Mouse (Mus musculus): ENCODE data around the gene Wdr95. TPM values are rescaled to one million over a fixed set of nuclear protein-coding genes. Genes with fewer than 3 reads are reported as not detected.

The Wdr95 gene
- total RNA-seq, 2 experiments from 2014 or later = 0.14 TPM; not detected in 1

DNA sequence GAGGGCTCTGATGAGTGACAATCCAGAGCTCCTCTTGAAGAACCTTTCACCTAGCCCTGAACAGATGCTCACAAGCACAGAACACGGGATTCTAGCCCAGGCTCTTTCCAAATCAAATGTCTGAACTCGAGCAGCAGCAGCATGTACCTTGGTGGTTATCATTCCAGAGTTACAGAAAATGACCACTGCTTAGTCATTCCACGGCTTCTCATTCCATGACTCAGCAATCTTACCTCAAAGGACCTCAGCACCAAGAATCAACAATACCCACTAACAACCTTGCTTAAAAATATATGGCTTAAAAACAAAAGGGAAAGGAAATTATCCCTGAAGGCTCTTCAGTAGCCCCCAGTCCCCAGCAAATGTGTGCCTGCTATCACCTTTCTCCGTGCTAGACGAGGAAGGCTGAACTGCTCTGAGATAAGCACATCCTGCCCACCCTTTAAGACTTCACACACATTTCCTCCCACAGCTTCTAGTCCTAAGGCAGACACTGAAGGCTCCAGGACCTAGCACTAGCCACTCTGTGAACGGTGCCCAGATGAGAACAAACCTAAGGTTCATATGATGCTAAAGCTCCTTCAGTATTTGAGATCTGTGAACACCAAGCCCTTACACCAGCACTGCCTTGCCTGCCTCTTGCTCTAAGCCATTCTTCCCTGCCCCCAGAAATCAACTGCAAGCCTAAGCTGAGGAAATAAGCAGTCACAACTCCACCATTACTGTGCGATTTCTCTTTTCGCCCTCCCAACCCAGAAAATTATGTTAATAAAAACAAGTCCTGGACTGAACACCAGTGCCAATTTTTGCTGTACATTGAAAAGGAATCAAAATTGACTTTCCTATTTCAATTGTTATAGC, 95.6 kb downstream of the Wdr95 start:
- DNase-seq = no peak

- no peak for DNase-seq
Measured at GRCm38 (mm10) chr5:149625547-149625946, 97.1 kb downstream of the Wdr95 start.

DNA sequence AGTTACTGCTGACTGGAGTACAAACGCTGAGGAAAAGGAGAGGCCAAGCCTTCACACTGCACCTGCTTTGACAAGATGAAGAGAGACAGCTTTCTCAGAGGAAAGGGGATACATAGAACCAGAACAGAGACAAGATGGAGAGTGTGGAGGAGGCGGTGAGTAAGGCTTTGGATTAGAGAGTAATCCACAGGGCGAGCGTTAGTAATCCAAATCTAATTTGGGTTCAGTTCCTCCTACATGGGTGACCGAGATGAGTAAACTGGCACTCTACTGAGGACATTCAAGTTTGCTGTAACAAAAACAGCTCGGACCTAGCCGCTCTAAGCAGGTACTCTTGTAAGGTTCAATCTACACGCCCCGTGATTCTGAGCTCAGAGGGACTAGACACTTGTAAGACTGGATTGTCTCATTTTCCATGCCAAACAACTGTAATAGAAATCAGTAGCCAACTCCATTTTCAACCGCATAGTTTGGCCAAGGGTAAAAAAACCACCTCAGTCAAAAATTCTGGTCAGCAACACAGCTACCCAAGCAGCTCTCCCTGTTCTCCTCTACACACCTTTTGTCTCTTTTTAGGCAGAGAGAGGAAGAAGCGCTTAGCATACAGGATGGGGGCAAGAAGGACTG, 106.0 kb downstream of the Wdr95 start:
- DNase-seq = no peak

GRCm38 (mm10) chr5:149635556-149635955, 107.1 kb downstream of the Wdr95 start:
- no peak for DNase-seq

GRCm38 (mm10) chr5:149636075-149636920, 107.8 kb downstream of the Wdr95 start, which contains the start of gene Hsph1:
Gene Hsph1 (minus strand): TSS chr5:149636376.
- peak; percentile 93 for DNase-seq

DNA sequence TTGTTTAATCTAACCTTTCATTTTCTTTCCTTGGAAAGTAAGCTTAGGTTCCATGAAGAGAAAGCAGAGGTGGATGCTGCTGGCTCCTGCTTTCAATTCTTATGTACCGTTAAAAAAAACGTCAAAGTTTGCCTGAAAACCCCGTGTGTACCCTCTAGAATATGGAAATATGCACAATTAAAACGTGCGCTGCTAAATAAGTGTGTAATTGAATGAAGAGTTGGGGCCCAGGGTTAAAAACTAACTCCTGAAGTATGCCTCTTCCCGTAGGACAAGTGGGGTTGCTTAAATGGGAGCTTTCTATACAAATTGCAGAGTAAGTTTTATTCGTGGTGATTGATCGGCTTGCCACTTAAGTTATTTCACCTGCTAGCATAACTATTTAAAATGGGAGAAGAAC, 108.8 kb downstream of the Wdr95 start:
- DNase-seq = no peak

DNA sequence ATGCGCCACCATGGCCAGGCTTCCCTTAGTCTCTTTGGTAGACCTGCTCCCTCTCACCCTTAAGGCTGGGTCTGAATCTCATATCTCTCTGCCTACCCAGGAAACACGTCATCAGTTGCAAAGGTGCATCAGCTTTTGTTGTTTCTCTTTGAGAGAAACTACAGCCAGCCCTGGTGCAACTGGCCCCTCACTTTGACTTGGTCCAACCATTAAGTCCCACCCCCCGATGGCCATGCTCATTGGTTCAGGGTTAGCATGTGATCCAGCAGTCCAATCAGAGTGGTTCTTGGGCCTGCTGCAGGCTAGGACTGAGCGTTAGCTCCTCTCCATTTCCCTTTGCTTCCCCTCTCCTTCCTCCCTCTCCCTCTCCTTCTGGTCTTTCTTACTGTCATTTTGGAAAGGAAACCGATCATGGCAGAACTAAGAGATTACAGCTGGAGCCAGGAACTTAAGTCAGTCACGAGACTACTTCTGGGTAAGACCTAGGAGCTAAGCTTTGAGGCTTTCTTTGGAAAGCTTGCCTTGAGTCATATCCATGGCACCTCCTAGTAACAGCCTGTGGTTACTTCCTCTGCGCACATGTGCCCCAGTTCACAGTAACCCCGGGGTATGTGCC, 112.9 kb downstream of the Wdr95 start:
- no peak for DNase-seq

DNA sequence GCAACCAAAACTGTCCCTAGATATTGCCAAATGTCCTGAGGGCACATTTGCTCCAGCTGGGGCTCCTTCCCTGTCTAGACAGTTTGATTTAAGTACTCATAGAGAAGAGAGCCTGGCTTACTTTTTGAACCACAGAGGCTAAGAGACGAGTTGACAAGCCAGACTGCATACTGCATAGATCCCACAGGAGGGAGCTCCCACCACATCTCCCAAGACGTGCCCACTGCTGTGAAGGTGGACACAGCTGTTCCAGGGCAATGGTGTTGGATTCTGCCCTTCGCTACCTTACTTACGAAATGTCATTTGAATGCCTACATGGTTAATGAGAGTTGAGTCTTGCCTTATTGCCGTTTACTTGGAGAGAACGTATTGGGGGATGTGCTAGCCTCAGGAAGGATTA, 113.9 kb downstream of the Wdr95 start:
- DNase-seq = no peak

DNA sequence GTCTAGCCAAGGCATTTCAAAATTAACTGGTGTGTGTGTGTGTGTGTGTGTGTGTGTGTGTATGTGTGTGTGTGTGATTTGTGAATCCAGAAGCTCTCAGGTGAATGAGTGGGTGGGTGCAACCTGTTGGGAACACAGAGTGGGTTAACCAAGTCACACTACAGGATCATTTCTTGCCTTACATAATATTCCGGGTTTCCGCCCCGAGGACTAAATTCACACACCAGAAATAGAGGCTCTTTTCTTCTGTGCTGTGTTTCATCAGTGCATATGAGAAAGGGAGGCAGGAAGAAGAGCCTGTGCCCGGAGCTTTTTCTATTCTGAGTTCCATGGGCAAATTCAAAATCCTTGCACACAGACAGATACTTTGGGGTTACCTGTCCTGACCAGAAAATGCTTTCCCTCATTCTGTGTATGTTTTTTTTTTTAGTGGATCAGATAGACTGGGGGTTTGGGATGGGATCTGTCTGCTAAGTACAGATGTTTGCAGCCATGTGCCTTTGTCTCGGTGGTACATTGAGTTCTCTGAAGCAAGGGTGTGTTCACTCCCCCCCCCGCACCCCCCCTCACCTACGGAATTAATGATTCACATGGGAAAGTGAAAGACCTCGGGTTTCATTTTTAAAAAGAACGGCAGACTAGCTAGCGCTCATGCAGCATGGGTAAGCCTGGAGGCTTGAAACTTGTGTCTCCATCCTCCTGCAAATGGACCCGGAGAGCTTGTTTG, 114.5 kb downstream of the Wdr95 start:
- DNase-seq = no peak

- no peak for DNase-seq
Measured at GRCm38 (mm10) chr5:149647367-149648115, 119.1 kb downstream of the Wdr95 start.

- no peak for DNase-seq
Measured at GRCm38 (mm10) chr5:149648196-149648595, 119.7 kb downstream of the Wdr95 start.

DNA sequence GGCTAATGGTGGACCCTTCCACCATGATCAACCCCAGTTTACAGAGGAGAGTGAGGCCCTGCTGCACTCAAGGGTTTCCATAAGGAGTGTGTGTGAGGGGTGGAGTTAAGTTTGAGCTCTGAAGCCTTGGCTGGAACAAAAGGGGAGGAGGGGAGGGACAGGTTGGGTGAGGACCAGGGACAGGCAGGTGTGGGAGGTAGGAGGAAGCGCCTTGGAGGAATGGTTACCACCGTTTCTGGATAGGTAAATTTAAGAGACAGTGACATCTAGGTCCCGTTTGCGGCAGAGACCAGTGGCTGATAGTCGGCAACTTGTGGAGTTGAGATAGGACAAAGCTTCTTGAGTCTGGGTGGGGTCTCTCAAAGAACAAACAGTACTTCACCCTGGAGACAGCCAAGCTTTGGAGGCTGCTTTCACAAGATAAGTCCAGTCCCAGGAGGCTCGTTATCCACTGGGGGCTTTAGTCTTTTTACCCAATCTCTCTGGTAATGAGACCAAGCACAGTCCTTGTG, 120.5 kb downstream of the Wdr95 start:
- no peak for DNase-seq

- no peak for DNase-seq
Measured at GRCm38 (mm10) chr5:149649499-149650178, 121.2 kb downstream of the Wdr95 start.

GRCm38 (mm10) chr5:149650179-149650553, 121.7 kb downstream of the Wdr95 start:
- no peak for DNase-seq

DNA sequence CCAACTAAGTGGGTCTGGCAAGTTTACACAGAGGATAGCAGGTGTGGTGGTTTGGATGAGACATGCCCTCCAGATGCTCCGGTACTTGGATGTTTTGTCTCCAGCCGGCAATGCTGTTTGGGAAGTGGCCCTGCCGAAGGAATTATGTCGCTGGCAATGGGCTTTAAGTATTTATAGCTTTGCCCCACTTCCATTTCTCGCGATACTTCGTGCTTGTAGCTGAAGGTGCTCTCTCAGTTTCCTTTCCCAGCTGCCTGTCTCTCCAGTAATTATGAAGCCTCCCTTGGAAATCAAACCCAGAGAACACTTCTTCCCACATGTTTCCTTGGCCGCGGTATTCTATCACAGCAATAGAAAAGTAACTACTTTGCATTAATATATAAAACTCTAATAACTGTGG, 127.2 kb downstream of the Wdr95 start:
- DNase-seq = no peak

- DNase-seq = no peak
Measured at GRCm38 (mm10) chr5:149658022-149658421, 129.5 kb downstream of the Wdr95 start.

- DNase-seq = no peak
Measured at GRCm38 (mm10) chr5:149658741-149659413, 130.4 kb downstream of the Wdr95 start.

DNA sequence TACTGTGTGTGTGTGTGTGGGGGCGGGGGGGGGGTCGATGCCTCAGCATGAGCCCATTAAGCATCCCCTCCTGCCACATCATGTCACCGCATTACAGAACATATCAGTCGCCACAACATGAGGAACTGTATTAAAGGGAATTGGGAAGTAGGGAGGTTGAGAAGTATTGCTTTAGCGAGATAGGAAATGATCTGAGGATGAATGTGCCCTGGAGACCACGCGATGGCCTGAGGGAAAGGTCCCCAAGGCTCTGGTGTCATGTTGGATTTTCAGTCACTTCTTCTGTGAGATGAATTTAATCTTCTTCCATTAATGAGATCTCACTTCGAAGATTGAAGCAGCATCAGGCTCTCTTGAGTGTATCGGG, 130.9 kb downstream of the Wdr95 start:
- DNase-seq = no peak

DNA sequence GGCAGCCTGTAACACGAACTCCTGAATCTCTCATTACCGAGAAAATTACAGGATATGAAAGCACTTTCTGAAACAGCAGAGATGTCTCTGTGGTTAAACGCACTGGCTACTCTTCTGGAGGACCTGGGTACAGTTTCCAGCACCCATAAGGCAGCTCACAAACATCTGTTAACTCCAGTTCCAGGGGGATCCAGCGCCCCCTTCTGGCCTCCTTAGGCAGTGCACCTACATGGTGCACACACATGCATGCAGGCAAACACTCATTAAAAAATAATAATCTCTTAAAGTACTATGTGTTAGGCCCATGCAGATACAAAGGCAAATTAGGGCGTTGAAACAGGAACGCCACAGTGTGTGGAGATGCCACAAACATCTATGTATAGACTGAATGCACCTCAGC, 132.9 kb downstream of the Wdr95 start:
- DNase-seq = no peak

Measured in gastrocnemius, postnatal 10 days (tissue).